Mouse (Mus musculus): ENCODE measurements at regions not wholly inside any gene's neighbourhood (a gene's known extent, or its start where the extent isn't known, plus 50 kb on each side); places are given as distances from the start of the nearest gene placed in this dataset.

DNA sequence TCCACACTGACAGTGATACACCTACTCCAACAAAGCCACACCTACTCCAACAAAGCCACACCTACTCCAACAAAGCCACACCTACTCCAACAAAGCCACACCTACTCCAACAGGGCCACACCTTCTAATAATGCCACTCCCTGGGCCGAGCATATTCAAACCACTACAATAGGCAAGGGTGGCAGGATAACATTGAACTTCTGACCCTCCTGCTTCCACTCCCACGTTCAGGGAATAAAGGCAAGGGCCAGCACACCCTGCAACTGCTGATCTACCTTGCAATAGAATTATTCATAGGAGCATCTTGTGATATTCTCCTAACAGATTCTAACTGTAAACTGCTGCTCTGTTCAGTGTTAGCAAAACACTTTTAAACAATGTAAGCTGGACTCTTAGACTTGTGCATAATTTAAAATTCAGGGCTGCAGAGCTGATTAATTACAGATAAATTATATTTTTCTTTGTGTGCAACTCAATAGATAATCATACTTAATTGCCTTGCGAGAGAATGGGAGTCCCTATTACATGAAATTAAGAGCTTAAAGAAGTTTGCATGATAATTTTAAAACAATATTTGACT, 107.7 kb upstream of the Trpc4 start:
- TF ChIP-seq CTCF (conservative IDR thresholded peaks at IDR 0.05 in 1 of 2, IDR thresholded peaks at IDR 0.05 in 1 of 2; ENCODE audit: low read depth in 2 of 2, low read length in 2 of 2): no peak
- TF ChIP-seq GABPA (IDR thresholded peaks at IDR 0.05; ENCODE audit: insufficient replicate concordance, low read depth, low read length): no peak
- no peak for TF ChIP-seq ZMIZ1 (IDR thresholded peaks at IDR 0.05; ENCODE audit: low read depth, low read length)
- TF ChIP-seq CHD2 (IDR thresholded peaks at IDR 0.05; ENCODE audit: low read length): no peak
- TF ChIP-seq ZNF384 (IDR thresholded peaks at IDR 0.05; ENCODE audit: low read depth, low read length): no peak
- no peak for TF ChIP-seq TCF12 (IDR thresholded peaks at IDR 0.05; ENCODE audit: low read depth, low read length)
- TF ChIP-seq JUND (conservative IDR thresholded peaks at IDR 0.05; ENCODE audit: low read depth, low read length): no peak
- TF ChIP-seq USF1 (IDR thresholded peaks at IDR 0.05; ENCODE audit: low read depth, low read length): no peak
- TF ChIP-seq ZC3H11A (IDR thresholded peaks at IDR 0.05; ENCODE audit: low read depth, low read length): no peak
- no peak for TF ChIP-seq POLR2A (IDR thresholded peaks at IDR 0.05; ENCODE audit: low read depth, low read length)
- no peak for TF ChIP-seq E2F4 (IDR thresholded peaks at IDR 0.05; ENCODE audit: insufficient replicate concordance, low read depth, low read length)
